ENCODE assay signal across 16 mouse cellular contexts in genomic region chr6:104479242-104479641, GRCm38 (mm10). TPM values are rescaled to one million over a fixed set of nuclear protein-coding genes. Genes with fewer than 3 reads are reported as not detected.
DNase-seq lines count a peak whose midpoint lies in the region; ATAC-seq and TF ChIP-seq lines count a peak whose summit lies in the region.
"Had no signal": no experiment of that assay in that cellular context is flagged by ENCODE, and none has a peak within 500 bp of the region (broad histone marks: within the 10 kb centered on the region; RNA-seq: fewer than 3 reads in every experiment).

No protein-coding gene starts in this region.

- H3K27ac ChIP-seq in forebrain, embryonic 14.5 days (ENCODE audit: low read depth, low read length) = no peak overlapping the region
- H3K27ac ChIP-seq in forebrain, embryonic 15.5 days (replicated peaks) = no peak overlapping the region
- no peak overlapping the region for H3K27ac ChIP-seq in left cerebral cortex, adult 2 months
- H3K27ac ChIP-seq in MEL (ENCODE audit: control insufficient read depth, low read depth, low read length) = no peak overlapping the region
- no peak overlapping the region for H3K27ac ChIP-seq in heart, embryonic 11.5 days (ENCODE audit: low read depth, low read length)
- H3K27ac ChIP-seq: hindbrain, embryonic 15.5 days; liver, embryonic 14.5 days had no signal

- TF ChIP-seq EP300 in MEL (IDR thresholded peaks at IDR 0.05; ENCODE audit: low read depth in 1 of 2, low read length in 2 of 2) = no peak

- TF ChIP-seq RAD21 in MEL (IDR thresholded peaks at IDR 0.05; ENCODE audit: low read depth, low read length) = no peak; the same call in 1 of the 2 replicates

- H3K36me3 ChIP-seq in forebrain, embryonic 14.5 days (ENCODE audit: control insufficient read depth, insufficient read depth, low read length) = no peaks in the 10 kb centered on the region
- H3K36me3 ChIP-seq in forebrain, embryonic 15.5 days = no peaks in the 10 kb centered on the region
- no peaks in the 10 kb centered on the region for H3K36me3 ChIP-seq in MEL (ENCODE audit: control insufficient read depth in 1 of 2, insufficient read depth in 2 of 2, low read length in 2 of 2)
- H3K36me3 ChIP-seq in heart, embryonic 11.5 days (ENCODE audit: control insufficient read depth, insufficient read depth, low read length) = no peaks in the 10 kb centered on the region
- H3K36me3 ChIP-seq: hindbrain, embryonic 15.5 days had no signal

- H3K9me3 ChIP-seq in forebrain, embryonic 14.5 days (replicated peaks; ENCODE audit: control insufficient read depth, low read length) = no peaks in the 10 kb centered on the region
- H3K9me3 ChIP-seq in forebrain, embryonic 15.5 days = no peaks in the 10 kb centered on the region
- H3K9me3 ChIP-seq in MEL (replicated peaks; ENCODE audit: insufficient read depth, low read length) = no peaks in the 10 kb centered on the region
- no peaks in the 10 kb centered on the region for H3K9me3 ChIP-seq in heart, embryonic 11.5 days (replicated peaks; ENCODE audit: control insufficient read depth, low read length)
- H3K9me3 ChIP-seq: hindbrain, embryonic 15.5 days had no signal

- H3K4me3 ChIP-seq in forebrain, embryonic 14.5 days (ENCODE audit: low read depth, low read length) = no peak overlapping the region
- no peak overlapping the region for H3K4me3 ChIP-seq in forebrain, embryonic 15.5 days
- no peak overlapping the region for H3K4me3 ChIP-seq in left cerebral cortex, adult 2 months
- no peak overlapping the region for H3K4me3 ChIP-seq in MEL (ENCODE audit: control insufficient read depth in 1 of 2, insufficient read depth in 1 of 2, low read depth in 2 of 2, low read length in 2 of 2)
- no peak overlapping the region for H3K4me3 ChIP-seq in heart, embryonic 11.5 days (ENCODE audit: low read depth, low read length)
- H3K4me3 ChIP-seq: hindbrain, embryonic 15.5 days had no signal

- no peaks in the 10 kb centered on the region for H3K27me3 ChIP-seq in forebrain, embryonic 14.5 days (replicated peaks; ENCODE audit: control insufficient read depth, insufficient read depth, low read length)
- no peaks in the 10 kb centered on the region for H3K27me3 ChIP-seq in forebrain, embryonic 15.5 days
- no peaks in the 10 kb centered on the region for H3K27me3 ChIP-seq in MEL (ENCODE audit: control insufficient read depth in 1 of 2, insufficient read depth in 2 of 2, low read length in 2 of 2)
- H3K27me3 ChIP-seq in heart, embryonic 11.5 days (ENCODE audit: control insufficient read depth, insufficient read depth, low read length) = no peaks in the 10 kb centered on the region
- H3K27me3 ChIP-seq: hindbrain, embryonic 15.5 days had no signal

- no peaks in the 10 kb centered on the region for H3K79me2 ChIP-seq in MEL (ENCODE audit: control insufficient read depth, insufficient read depth, low read length, poor library complexity)

- H3K4me1 ChIP-seq in forebrain, embryonic 14.5 days (ENCODE audit: control insufficient read depth, insufficient read depth, low read length) = no peaks in the 10 kb centered on the region
- no peaks in the 10 kb centered on the region for H3K4me1 ChIP-seq in forebrain, embryonic 15.5 days
- H3K4me1 ChIP-seq in MEL (ENCODE audit: control insufficient read depth in 1 of 2, insufficient read depth in 2 of 2, low read length in 2 of 2) = no peaks in the 10 kb centered on the region
- no peaks in the 10 kb centered on the region for H3K4me1 ChIP-seq in heart, embryonic 11.5 days (ENCODE audit: control insufficient read depth, insufficient read depth, low read length)
- H3K4me1 ChIP-seq: hindbrain, embryonic 15.5 days had no signal

- intact Hi-C loops in left cerebral cortex, adult 2 months (cut with DNase I) = loop anchor here (5.0 to 10.0 kb wide), 2 partner anchors 452 to 616 kb away; no protein-coding TSS in a partner anchor
- intact Hi-C loops in left cerebral cortex, postnatal 10 days (cut with DNase I) = no loop called here

- DNase-seq in forebrain, embryonic 14.5 days (ENCODE audit: low spot score) = peak; percentile 32
- no peak for DNase-seq in left cerebral cortex, adult 2 months (ENCODE audit: extremely low spot score in 1 of 2, low spot score in 2 of 2)
- DNase-seq in left cerebral cortex, postnatal 10 days (ENCODE audit: extremely low spot score in 1 of 2, low spot score in 2 of 2) = no peak
- no peak for DNase-seq in MEL (ENCODE audit: low read depth, low spot score)
- peak; percentile 27 for DNase-seq in embryo, embryonic 10 days (ENCODE audit: low spot score)
- no peak for DNase-seq in ovary, postnatal 14 days (ENCODE audit: low spot score)
- DNase-seq: heart, adult 11 months; layer of hippocampus, adult 9-11 months had no signal

- TF ChIP-seq CTCF in left cerebral cortex, adult 2 months (IDR thresholded peaks at IDR 0.05) = peak; percentile 58
- 0 out of 6 replicates have a peak, but pooled peaks of 1 of the 3 experiments have one; percentile 5 for TF ChIP-seq CTCF in MEL (IDR thresholded peaks at IDR 0.05 in 2 of 3, conservative IDR thresholded peaks at IDR 0.05 in 1 of 3; ENCODE audit: control insufficient read depth in 1 of 3, insufficient read depth in 1 of 3, low read depth in 2 of 3, low read length in 3 of 3, poor library complexity in 1 of 3, severe bottlenecking in 1 of 3)

- H3K9ac ChIP-seq in forebrain, embryonic 14.5 days (ENCODE audit: low read length) = no peak overlapping the region
- no peak overlapping the region for H3K9ac ChIP-seq in forebrain, embryonic 15.5 days (replicated peaks)
- H3K9ac ChIP-seq in MEL (ENCODE audit: control insufficient read depth, low read depth, low read length, poor library complexity, severe bottlenecking) = no peak overlapping the region
- no peak overlapping the region for H3K9ac ChIP-seq in heart, embryonic 11.5 days (ENCODE audit: low read depth, low read length)
- H3K9ac ChIP-seq: hindbrain, embryonic 15.5 days; liver, embryonic 14.5 days had no signal

- TF ChIP-seq POLR2A in MEL (IDR thresholded peaks at IDR 0.05; ENCODE audit: control insufficient read depth in 1 of 2, insufficient read depth in 1 of 2, low read depth in 1 of 2, low read length in 2 of 2, poor library complexity in 1 of 2) = no peak

- ATAC-seq in forebrain, embryonic 14.5 days = no peak
- ATAC-seq in forebrain, embryonic 15.5 days (replicated peaks) = no peak
- ATAC-seq in heart, embryonic 11.5 days (replicated peaks; ENCODE audit: insufficient number of reproducible peaks, low FRiP score, low TSS enrichment) = no peak
- ATAC-seq: CD4-positive, CD25-positive, alpha-beta regulatory T cell, adult 4 months; forebrain, embryonic 16.5 days had no signal

- H3K4me2 ChIP-seq in forebrain, embryonic 14.5 days (ENCODE audit: low read length) = no peak overlapping the region
- H3K4me2 ChIP-seq in forebrain, embryonic 15.5 days (replicated peaks) = no peak overlapping the region
- H3K4me2 ChIP-seq in heart, embryonic 11.5 days = no peak overlapping the region
- H3K4me2 ChIP-seq: hindbrain, embryonic 15.5 days had no signal

TF ChIP-seq in MEL, 35 proteins besides CTCF, POLR2A, EP300 and RAD21:
- TF ChIP-seq NELFE (IDR thresholded peaks at IDR 0.05; ENCODE audit: low read depth, low read length) (no peak), SIN3A (IDR thresholded peaks at IDR 0.05; ENCODE audit: low read length) (no peak), E2F4 (IDR thresholded peaks at IDR 0.05; ENCODE audit: borderline replicate concordance, low read depth, low read length) (no peak), MXI1 (IDR thresholded peaks at IDR 0.05; ENCODE audit: low read depth, low read length) (no peak), SMC3 (IDR thresholded peaks at IDR 0.05; ENCODE audit: low read depth, low read length) (peak; percentile 19; the same call in 1 of the 2 replicates)

RNA-seq across cellular contexts. Expression of gene Cntn6, which starts 13.3 kb away (rescaled TPM):
- 3.8 and 6.8 TPM in 2 replicates for polyA plus RNA-seq in forebrain, embryonic 14.5 days (2014; fragmentation: Nextera tagmentation; extraction: Ambion mirVana)
- polyA plus RNA-seq in forebrain, embryonic 15.5 days (2015; fragmentation: Nextera tagmentation; extraction: Ambion mirVana) = 5.0 and 5.4 TPM in 2 replicates
- total RNA-seq in left cerebral cortex, adult 2 months (2021) = 10 to 100 TPM; 19.4 to 20.6 TPM
- total RNA-seq in left cerebral cortex, postnatal 10 days (2021) = 10 to 100 TPM; 52.7 to 56.9 TPM
- total RNA-seq in MEL (2012; rRNA removed) = not detected in 2 replicates
- not detected for polyA plus RNA-seq in MEL (2012; ENCODE audit: insufficient read depth in 1 of 2, insufficient read length in 2 of 2, low read depth in 1 of 2, low replicate concordance in 2 of 2, missing spikeins in 1 of 2)
- 0.26 and 0.38 TPM in 2 replicates for polyA plus RNA-seq in heart, embryonic 11.5 days (2014; fragmentation: Nextera tagmentation; extraction: Ambion mirVana)
- total RNA-seq: common myeloid progenitor, adult 5-6 weeks; megakaryocyte-erythroid progenitor cell, adult 5-6 weeks had no signal
- polyA plus RNA-seq: CD4-positive, CD25-positive, alpha-beta regulatory T cell, adult 4 months had no signal

Comparison
In these comparisons a context has a peak if more than half of its experiments do, and no peak if none do; other contexts are left out.
1. DNase-seq: peak in forebrain, embryonic 14.5 days (single experiment) and embryo, embryonic 10 days (single experiment); none in left cerebral cortex, adult 2 months (0 of 2), left cerebral cortex, postnatal 10 days (0 of 2), MEL (single experiment) and ovary, postnatal 14 days (single experiment).